Mouse (Mus musculus) MEL (cell line): ENCODE measurements around the gene Gm5431.

ENCODE experiments used
- CHD2 ChIP-seq: IDR thresholded peaks from 2 replicates; pipeline ENCODE4 v1.6.1; 2011; ENCODE audit warnings: low read length, improper control_type of control experiment
- CTCF ChIP-seq, 3 experiments: IDR thresholded peaks in 2 of 3; conservative IDR thresholded peaks in 1 of 3; 2 replicates each; pipeline ENCODE4 v1.5.1; 2011 to 2012; ENCODE audit warnings: low read length in 3 of 3, low read depth in 2 of 3, mild to moderate bottlenecking in 2 of 3, improper control_type of control experiment in 1 of 3, inconsistent platforms in 1 of 3, mixed read lengths in 1 of 3, moderate library complexity in 1 of 3; ENCODE audit not compliant: control insufficient read depth in 1 of 3, insufficient read depth in 1 of 3, poor library complexity in 1 of 3, severe bottlenecking in 1 of 3
- EP300 ChIP-seq, 2 experiments: IDR thresholded peaks; 2 replicates each; pipeline ENCODE4 v1.6.1; 2011; ENCODE audit warnings: improper control_type of control experiment in 2 of 2, low read length in 2 of 2, low read depth in 1 of 2, mild to moderate bottlenecking in 1 of 2
- GATA1 ChIP-seq: IDR thresholded peaks from 2 replicates; pipeline ENCODE4 v1.6.1; 2011; ENCODE audit warnings: low read depth, low read length, improper control_type of control experiment
- MYC ChIP-seq: IDR thresholded peaks from 2 replicates; pipeline ENCODE4 v1.6.1; 2011; ENCODE audit warnings: low read depth, mild to moderate bottlenecking, low read length, improper control_type of control experiment, moderate library complexity
- POLR2A ChIP-seq, 2 experiments: IDR thresholded peaks; 2 replicates each; pipeline ENCODE4 v1.6.1; 2011 to 2012; ENCODE audit warnings: low read length in 2 of 2, mild to moderate bottlenecking in 2 of 2, control low read depth in 1 of 2, improper control_type of control experiment in 1 of 2, low read depth in 1 of 2, moderate library complexity in 1 of 2; ENCODE audit not compliant: control insufficient read depth in 1 of 2, insufficient read depth in 1 of 2, poor library complexity in 1 of 2
- POLR2AphosphoS5 ChIP-seq: IDR thresholded peaks from 2 replicates; pipeline ENCODE4 v1.6.1; 2012; ENCODE audit warnings: low read depth, borderline replicate concordance, mild to moderate bottlenecking, inconsistent platforms, low read length, moderate library complexity, mixed read lengths
- UBTF ChIP-seq: IDR thresholded peaks from 2 replicates; pipeline ENCODE4 v1.6.1; 2012; ENCODE audit warnings: low read depth, mild to moderate bottlenecking, inconsistent platforms, low read length, improper control_type of control experiment, moderate library complexity, borderline replicate concordance; ENCODE audit not compliant: insufficient read depth
- USF1 ChIP-seq: IDR thresholded peaks from 2 replicates; pipeline ENCODE4 v1.6.1; 2014; ENCODE audit warnings: low read depth, mild to moderate bottlenecking, inconsistent platforms, low read length, improper control_type of control experiment, moderate library complexity
- USF2 ChIP-seq, 2 experiments: IDR thresholded peaks; 2 replicates each; pipeline ENCODE4 v1.6.1; 2011 to 2012; ENCODE audit warnings: improper control_type of control experiment in 2 of 2, low read length in 2 of 2, borderline replicate concordance in 1 of 2, inconsistent platforms in 1 of 2, low read depth in 1 of 2, mild to moderate bottlenecking in 1 of 2; ENCODE audit not compliant: insufficient read depth in 1 of 2

DNA sequence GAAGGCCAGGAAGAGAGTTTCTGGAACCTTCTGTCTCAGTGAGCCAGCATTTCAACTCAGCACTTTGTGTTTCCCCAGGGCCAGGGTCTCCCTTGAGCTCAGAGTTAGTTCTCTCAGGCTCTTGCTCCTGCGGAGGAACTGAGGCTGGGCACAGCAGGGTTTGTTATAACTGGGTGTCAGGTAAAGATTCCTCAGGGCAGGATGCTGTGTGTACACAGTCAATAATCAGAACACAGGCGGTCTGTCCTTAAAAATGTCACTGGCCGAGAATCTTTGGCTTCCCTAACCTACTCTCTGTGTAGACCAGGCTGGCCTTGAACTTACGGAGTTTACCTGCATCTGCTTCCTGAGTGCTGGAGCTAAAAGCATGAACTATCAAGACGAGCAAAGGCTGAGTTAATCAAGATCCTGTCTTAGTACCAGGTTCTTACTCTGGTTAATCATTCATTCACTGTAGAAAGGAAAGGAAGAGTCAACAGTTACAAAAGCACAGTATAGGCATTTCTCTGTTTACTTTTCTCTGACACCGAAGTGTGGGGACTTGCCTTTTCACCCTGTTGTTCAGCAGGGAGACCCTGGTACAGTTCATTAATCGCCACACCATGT, 29.2 kb downstream of the Gm5431 start:
- TF ChIP-seq GATA1 = no peak
- 0 out of 2 replicates have a peak, but pooled peaks have one; percentile 16 for TF ChIP-seq MYC
- TF ChIP-seq POLR2A (IDR thresholded peaks at IDR 0.05; ENCODE audit: control insufficient read depth in 1 of 2, insufficient read depth in 1 of 2, low read depth in 1 of 2, low read length in 2 of 2, poor library complexity in 1 of 2) = no peak
- no peak for TF ChIP-seq USF2 (IDR thresholded peaks at IDR 0.05; ENCODE audit: borderline replicate concordance in 1 of 2, insufficient read depth in 1 of 2, low read depth in 1 of 2, low read length in 2 of 2)
- no peak for TF ChIP-seq POLR2AphosphoS5
- TF ChIP-seq CTCF (IDR thresholded peaks at IDR 0.05 in 2 of 3, conservative IDR thresholded peaks at IDR 0.05 in 1 of 3; ENCODE audit: control insufficient read depth in 1 of 3, insufficient read depth in 1 of 3, low read depth in 2 of 3, low read length in 3 of 3, poor library complexity in 1 of 3, severe bottlenecking in 1 of 3) = no peak
- TF ChIP-seq EP300 (IDR thresholded peaks at IDR 0.05; ENCODE audit: low read depth in 1 of 2, low read length in 2 of 2) = 0 out of 4 replicates have a peak, but pooled peaks of 1 of the 2 experiments have one; percentile 5
- no peak for TF ChIP-seq UBTF
- no peak for TF ChIP-seq USF1
- no peak for TF ChIP-seq CHD2
